Mouse (Mus musculus): ENCODE results near the gene Dbi. TPM values are rescaled to one million over a fixed set of nuclear protein-coding genes. Genes with fewer than 3 reads are reported as not detected.

The Dbi gene
- total RNA-seq (2023): 67.2 and 71.7 TPM in 2 replicates

GRCm38 (mm10) chr1:120120969-120121811, at the start of gene Dbi, which contains the start of gene 3110009E18Rik:
Gene Dbi (minus strand): TSS chr1:120121078.
Gene 3110009E18Rik (plus strand): TSS chr1:120121187.

GRCm38 (mm10) chr1:120073519-120074306, 47.2 kb downstream of the Dbi start, which contains the start of gene Tmem37:
Gene Tmem37 (minus strand): TSS chr1:120074074.

Other genes starting within 250 kb of the Dbi start
- gene Tmem177, start 207.9 kb downstream of the Dbi start, total RNA-seq (2023): 0.57 and 0.66 TPM in 2 replicates
- not detected in 2 replicates for gene Cfap221, start 123.8 kb downstream of the Dbi start, total RNA-seq (2023)
- not detected in 2 replicates for gene Sctr, start 114.2 kb downstream of the Dbi start, total RNA-seq (2023)
- 0.41 TPM in 1 of 2 replicates, not detected in the other for gene Tmem37, start 47.0 kb downstream of the Dbi start, total RNA-seq (2023)
- 2.2 TPM in 2 replicates for gene 3110009E18Rik, start 109 bp upstream of the Dbi start, total RNA-seq (2023)
- 5.0 and 6.8 TPM in 2 replicates for gene Steap3, start 151.6 kb upstream of the Dbi start, total RNA-seq (2023)
- gene C1ql2, start 219.5 kb upstream of the Dbi start, total RNA-seq (2023): not detected in 2 replicates

Data from neutrophil, adult 65 days (primary cell).